8 mouse cellular contexts compared by ENCODE assay signal in the genomic region with DNA sequence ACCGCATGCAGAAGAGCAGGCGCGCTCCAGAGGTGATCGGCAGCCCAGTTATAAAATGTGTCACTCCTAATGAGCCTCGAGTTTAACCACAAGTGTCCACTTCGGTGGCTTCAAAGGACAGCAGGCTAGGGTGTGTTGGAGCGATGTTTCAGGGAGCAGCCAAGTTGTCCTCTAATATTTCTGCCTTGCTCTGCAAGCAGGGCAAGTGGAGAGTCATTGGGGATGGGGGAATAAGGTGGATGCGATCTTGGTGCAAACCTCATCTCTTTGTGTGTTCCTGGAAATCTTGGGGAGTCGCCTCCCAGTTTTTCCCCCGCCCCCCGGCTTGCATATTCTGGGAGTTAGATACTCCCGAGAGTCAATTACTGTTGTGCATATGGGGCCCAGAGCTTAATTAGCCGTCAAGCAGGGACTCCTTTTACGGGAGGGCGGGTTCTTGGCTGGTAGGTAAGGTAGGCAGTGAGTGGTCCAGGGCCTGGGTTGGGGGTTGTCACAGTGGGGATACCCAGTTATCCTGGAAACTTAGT. TPM values are rescaled to one million over a fixed set of nuclear protein-coding genes. Genes with fewer than 3 reads are reported as not detected.
A peak's percentile ranks its signal among the peaks of the same experiment; 100 is the strongest.
DNase-seq lines count a peak whose midpoint lies in the region; ATAC-seq and TF ChIP-seq lines count a peak whose summit lies in the region.

No protein-coding gene starts in this region.

- DNase-seq in left cerebral cortex, postnatal 4 days: peak; percentile 19
- no peak for DNase-seq in left cerebral cortex, postnatal 36 days (ENCODE audit: low spot score in 2 of 2)
- peak; percentile 71 for DNase-seq in forebrain, embryonic 11.5 days (ENCODE audit: low spot score)
- DNase-seq in left cerebral cortex, postnatal 25 days (ENCODE audit: low spot score in 2 of 2): no peak
- no peak for DNase-seq in yolk sac, embryonic 10.5 days (ENCODE audit: low spot score)

- no peaks in the 10 kb centered on the region for H3K9me3 ChIP-seq in forebrain, embryonic 11.5 days (ENCODE audit: control insufficient read depth, low read length)
- no peaks in the 10 kb centered on the region for H3K9me3 ChIP-seq in limb, embryonic 15.5 days
- no peaks in the 10 kb centered on the region for H3K9me3 ChIP-seq in stomach, embryonic 15.5 days

- H3K4me1 ChIP-seq in bone marrow, adult 2 months (ENCODE audit: control insufficient read depth, insufficient read depth, low read length): peaks cover 16% of the 10 kb centered on the region
- peaks cover 8% of the 10 kb centered on the region; the same call in 1 of the 2 replicates for H3K4me1 ChIP-seq in forebrain, embryonic 11.5 days (replicated peaks; ENCODE audit: control insufficient read depth, insufficient read depth, low read length)
- peaks cover 47% of the 10 kb centered on the region for H3K4me1 ChIP-seq in limb, embryonic 15.5 days
- peaks cover 28% of the 10 kb centered on the region for H3K4me1 ChIP-seq in stomach, embryonic 15.5 days

- H3K4me2 ChIP-seq in forebrain, embryonic 11.5 days (ENCODE audit: low read depth, low read length, severe bottlenecking): peak overlapping the region; percentile 81
- H3K4me2 ChIP-seq in limb, embryonic 15.5 days: peak overlapping the region; percentile 54
- peak overlapping the region; percentile 74 for H3K4me2 ChIP-seq in stomach, embryonic 15.5 days

- no peak overlapping the region for H3K27ac ChIP-seq in bone marrow, adult 2 months (ENCODE audit: control insufficient read depth, insufficient read depth, low read depth, low read length, poor library complexity)
- peak overlapping the region; percentile 92 for H3K27ac ChIP-seq in forebrain, embryonic 11.5 days (ENCODE audit: low read depth, low read length)
- H3K27ac ChIP-seq in limb, embryonic 15.5 days: peak overlapping the region; percentile 90
- H3K27ac ChIP-seq in stomach, embryonic 15.5 days: peak overlapping the region; percentile 81

- no peak for TF ChIP-seq POLR2A in bone marrow, adult 2 months (IDR thresholded peaks at IDR 0.05; ENCODE audit: borderline replicate concordance, control insufficient read depth, low read depth, low read length)

- peak overlapping the region; percentile 92 for H3K9ac ChIP-seq in forebrain, embryonic 11.5 days (ENCODE audit: low read length)
- peak overlapping the region; percentile 87 for H3K9ac ChIP-seq in limb, embryonic 15.5 days
- peak overlapping the region; percentile 89 for H3K9ac ChIP-seq in stomach, embryonic 15.5 days

- H3K36me3 ChIP-seq in forebrain, embryonic 11.5 days (ENCODE audit: control insufficient read depth, insufficient read depth, low read length): no peaks in the 10 kb centered on the region
- H3K36me3 ChIP-seq in limb, embryonic 15.5 days: no peaks in the 10 kb centered on the region; the same call in 1 of the 2 replicates
- no peaks in the 10 kb centered on the region for H3K36me3 ChIP-seq in stomach, embryonic 15.5 days

- intact Hi-C loops in left cerebral cortex, postnatal 4 days (cut with DNase I): no loop called here
- intact Hi-C loops in left cerebral cortex, postnatal 36 days (cut with DNase I): no loop called here
- intact Hi-C loops in left cerebral cortex, postnatal 25 days (cut with DNase I): no loop called here

- TF ChIP-seq CTCF in bone marrow, adult 2 months (IDR thresholded peaks at IDR 0.05; ENCODE audit: control insufficient read depth, insufficient read depth, low read length): no peak

- no peaks in the 10 kb centered on the region for H3K27me3 ChIP-seq in forebrain, embryonic 11.5 days (ENCODE audit: control insufficient read depth, insufficient read depth, low read length)
- no peaks in the 10 kb centered on the region for H3K27me3 ChIP-seq in limb, embryonic 15.5 days
- no peaks in the 10 kb centered on the region for H3K27me3 ChIP-seq in stomach, embryonic 15.5 days (replicated peaks)

- H3K4me3 ChIP-seq in bone marrow, adult 2 months (replicated peaks; ENCODE audit: control insufficient read depth, low read depth, low read length): peak overlapping the region; percentile 63
- H3K4me3 ChIP-seq in forebrain, embryonic 11.5 days (ENCODE audit: low read depth, low read length): peak overlapping the region; percentile 81
- H3K4me3 ChIP-seq in limb, embryonic 15.5 days: peak overlapping the region; percentile 67
- peak overlapping the region; percentile 87 for H3K4me3 ChIP-seq in stomach, embryonic 15.5 days (replicated peaks)

- ATAC-seq in forebrain, embryonic 11.5 days (replicated peaks; ENCODE audit: low FRiP score): no peak; the same call in 1 of the 2 replicates
- peak; percentile 15; the same call in 1 of the 2 replicates for ATAC-seq in limb, embryonic 15.5 days (ENCODE audit: insufficient number of reproducible peaks, low FRiP score, low TSS enrichment, low read depth)
- ATAC-seq in stomach, embryonic 15.5 days (ENCODE audit: insufficient read depth, low FRiP score, low read depth): no peak

- 4% methylated on average over 15 of the region's 15 CpGs for WGBS in bone marrow, adult 2 months
- WGBS in forebrain, embryonic 11.5 days: under 1% methylated on average over 15 of the region's 15 CpGs
- 0% methylated on average over 15 of the region's 15 CpGs for WGBS in limb, embryonic 15.5 days
- 2% methylated on average over 15 of the region's 15 CpGs for WGBS in stomach, embryonic 15.5 days

RNA-seq across cellular contexts. Expression of a gene that starts 0.8 kb away (rescaled TPM):
- total RNA-seq in left cerebral cortex, postnatal 4 days (2021): 100 to 1,000 TPM; 149 to 155 TPM
- total RNA-seq in left cerebral cortex, postnatal 36 days (2021): 100 to 1,000 TPM; 104 to 107 TPM
- polyA plus RNA-seq in bone marrow, adult 2 months (2011; ENCODE audit: insufficient read depth, insufficient read length, low replicate concordance, missing spikeins): 17.6 and 23.4 TPM in 2 replicates
- 23.0 and 26.2 TPM in 2 replicates for polyA plus RNA-seq in forebrain, embryonic 11.5 days (2014; fragmentation: Nextera tagmentation; extraction: Ambion mirVana)
- polyA plus RNA-seq in limb, embryonic 15.5 days (2015; fragmentation: Nextera tagmentation; extraction: Ambion mirVana): 15.9 and 17.1 TPM in 2 replicates
- 12.7 and 14.5 TPM in 2 replicates for polyA plus RNA-seq in stomach, embryonic 15.5 days (2015; fragmentation: Nextera tagmentation; extraction: Ambion mirVana)
- 100 to 1,000 TPM; 110 TPM for total RNA-seq in left cerebral cortex, postnatal 25 days (2021)

Comparison
In these comparisons a context has a peak if more than half of its experiments do, and no peak if none do; other contexts are left out.
1. DNase-seq: peak in left cerebral cortex, postnatal 4 days (single experiment) and forebrain, embryonic 11.5 days (single experiment); none in left cerebral cortex, postnatal 36 days (0 of 2), left cerebral cortex, postnatal 25 days (0 of 2) and yolk sac, embryonic 10.5 days (single experiment).
2. Peak in every context shown above with its lines, with median percentiles within 50 percentile points of each other: H3K4me3 ChIP-seq, H3K4me2 ChIP-seq and H3K9ac ChIP-seq.